Mouse (Mus musculus) retina, postnatal 7 days (tissue): ENCODE data around the gene Uck2.

Experiments
- DNase-seq: peaks from one replicate; pipeline ENCODE4 v3.0.0-alpha.2; 2012; ENCODE audit warnings: low read depth, low spot score

Uck2 gene

GRCm38 (mm10) chr1:167259702-167260101 lies 25.4 kb downstream of the Uck2 start:
- DNase-seq, result no peak

DNA sequence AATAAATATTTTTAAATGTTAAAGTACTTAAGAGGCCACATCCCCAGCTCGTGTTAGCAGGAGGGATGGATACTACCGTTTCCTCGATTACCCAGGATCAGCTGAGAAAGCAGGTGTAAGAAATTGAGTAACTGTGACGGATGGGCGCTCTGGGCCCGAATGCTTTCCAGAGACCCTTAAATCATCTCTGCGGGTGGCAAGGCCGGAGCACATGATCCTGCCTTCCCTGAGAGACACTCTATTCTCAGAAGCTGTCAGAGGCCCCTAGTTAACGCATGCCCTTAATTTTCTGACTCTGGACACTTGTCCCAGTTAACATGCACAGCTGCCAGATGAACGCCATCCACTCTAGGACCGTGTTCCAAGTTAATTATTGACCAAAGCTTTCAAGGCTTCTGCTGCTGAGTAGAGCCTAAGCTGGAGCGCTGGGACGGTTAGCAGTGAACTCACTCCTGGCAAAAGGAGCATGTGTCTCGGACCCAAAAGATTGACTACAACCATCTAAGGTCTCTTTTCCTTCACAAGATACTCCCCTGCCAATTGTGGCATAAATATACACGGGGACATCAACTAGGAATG lies 28.3 kb downstream of the Uck2 start:
- no peak for DNase-seq

GRCm38 (mm10) chr1:167253579-167253978 lies 31.5 kb downstream of the Uck2 start:
- DNase-seq, result no peak

GRCm38 (mm10) chr1:167249881-167250280 lies 35.2 kb downstream of the Uck2 start:
- DNase-seq, result no peak

- no peak for DNase-seq
These were observed 35.9 kb downstream of the Uck2 start for GRCm38 (mm10) chr1:167249252-167249651.

GRCm38 (mm10) chr1:167247886-167248285 lies 37.2 kb downstream of the Uck2 start:
- DNase-seq, result no peak

GRCm38 (mm10) chr1:167246976-167247375 lies 38.1 kb downstream of the Uck2 start:
- no peak for DNase-seq

DNA sequence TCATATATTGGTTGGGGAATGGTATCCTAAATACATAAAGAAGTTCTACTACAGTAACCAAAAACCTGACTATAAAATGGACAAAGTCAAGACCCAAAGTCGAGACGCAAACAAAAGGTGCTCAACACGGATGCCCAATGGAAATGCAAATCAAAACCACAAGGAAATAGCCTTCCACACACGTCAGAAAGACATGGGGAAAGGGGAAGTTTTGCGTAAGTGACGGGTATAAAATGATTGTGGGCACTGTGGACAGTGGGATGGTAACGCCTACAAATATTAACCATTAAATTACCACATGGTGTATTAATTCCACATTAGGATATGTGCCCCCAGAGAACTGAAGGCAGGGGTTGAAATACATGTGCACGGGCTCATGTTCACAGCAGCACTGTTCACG lies 38.8 kb downstream of the Uck2 start:
- DNase-seq, result no peak

DNA sequence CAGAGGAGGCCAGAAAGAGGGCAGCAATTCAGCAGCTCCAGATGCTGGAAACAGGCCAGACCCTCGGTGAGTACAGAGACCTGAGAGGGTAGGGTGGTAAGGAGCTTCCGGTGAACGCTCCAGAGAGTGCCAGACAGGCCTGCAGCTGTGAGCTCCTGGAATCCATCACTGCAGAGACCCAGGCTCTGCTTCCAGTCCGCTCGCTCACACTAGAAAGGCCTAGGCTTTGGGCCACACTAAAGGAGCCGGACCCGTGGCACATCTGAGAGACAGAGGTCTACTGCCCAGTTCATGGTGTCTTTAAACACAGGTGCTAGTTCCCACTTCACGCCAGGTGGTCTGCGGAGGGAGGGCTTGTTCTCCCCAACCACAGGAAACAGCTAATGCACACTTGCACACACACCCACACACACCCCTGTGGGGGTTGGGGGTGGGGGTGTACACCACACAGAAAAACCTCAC lies 39.9 kb downstream of the Uck2 start:
- no peak for DNase-seq

- DNase-seq, result no peak
These were observed 42.9 kb downstream of the Uck2 start for GRCm38 (mm10) chr1:167242191-167242681.

DNA sequence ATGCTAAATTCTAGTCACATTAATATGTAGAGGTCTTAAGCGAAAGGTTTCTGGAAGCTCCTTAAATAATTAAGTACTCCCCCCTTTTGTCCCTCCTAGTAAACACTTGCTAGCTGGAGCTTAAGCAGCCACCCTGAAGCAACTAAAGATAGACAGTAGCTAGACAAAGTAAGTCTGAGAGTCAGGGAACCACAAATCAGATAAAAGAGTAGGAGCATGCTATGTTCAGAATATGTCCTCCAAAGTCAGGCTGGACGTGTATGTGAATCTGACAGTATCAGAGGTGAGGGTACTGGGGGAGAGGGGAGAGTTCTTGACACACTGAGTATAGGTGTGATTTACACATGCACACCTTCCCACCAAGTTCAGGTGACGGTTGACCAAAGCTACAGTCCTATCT lies 43.6 kb downstream of the Uck2 start:
- no peak for DNase-seq

- DNase-seq, result no peak
These were observed 44.8 kb downstream of the Uck2 start for GRCm38 (mm10) chr1:167240361-167240760.

DNA sequence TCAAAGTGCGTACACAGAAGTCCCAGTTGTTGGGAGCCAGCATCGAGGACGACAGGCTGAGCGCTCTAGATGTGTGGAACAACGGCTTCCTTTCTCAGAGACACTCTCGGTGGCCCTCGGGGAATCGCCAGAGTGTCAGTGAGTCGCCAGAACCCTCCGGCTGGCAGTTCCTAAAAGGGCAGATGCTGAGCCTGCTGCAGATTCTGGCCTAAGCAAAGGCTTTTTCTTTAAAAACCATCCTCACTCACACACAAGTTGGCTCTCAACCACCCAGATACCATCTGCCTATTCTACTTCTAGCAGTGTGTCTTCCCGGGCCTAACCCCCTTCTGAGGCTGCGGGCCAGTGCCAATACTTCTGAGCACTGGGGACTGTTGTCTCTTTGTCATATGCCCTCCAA lies 45.2 kb downstream of the Uck2 start:
- DNase-seq, result no peak

DNA sequence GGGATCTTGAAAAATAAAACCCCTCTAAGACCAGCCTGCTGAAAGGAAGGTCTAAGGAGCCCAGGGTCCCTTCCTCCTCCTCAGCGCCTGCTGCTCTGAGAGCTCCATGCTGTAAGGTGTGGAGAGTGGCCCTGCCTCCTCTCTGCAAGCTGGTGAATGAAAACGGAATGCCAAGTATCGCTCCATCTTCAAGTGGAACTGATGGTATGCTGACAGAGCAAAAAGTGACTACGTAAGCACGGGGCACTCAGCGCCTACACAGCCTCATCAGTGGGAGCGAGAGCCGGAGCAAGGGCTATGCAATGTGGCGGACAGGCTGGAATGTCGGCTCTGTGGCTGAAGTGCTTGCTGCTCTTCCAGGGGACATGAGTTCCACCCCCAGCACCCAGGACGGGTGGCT lies 47.3 kb downstream of the Uck2 start:
- no peak for DNase-seq

GRCm38 (mm10) chr1:167236790-167237189 lies 48.3 kb downstream of the Uck2 start:
- no peak for DNase-seq

DNA sequence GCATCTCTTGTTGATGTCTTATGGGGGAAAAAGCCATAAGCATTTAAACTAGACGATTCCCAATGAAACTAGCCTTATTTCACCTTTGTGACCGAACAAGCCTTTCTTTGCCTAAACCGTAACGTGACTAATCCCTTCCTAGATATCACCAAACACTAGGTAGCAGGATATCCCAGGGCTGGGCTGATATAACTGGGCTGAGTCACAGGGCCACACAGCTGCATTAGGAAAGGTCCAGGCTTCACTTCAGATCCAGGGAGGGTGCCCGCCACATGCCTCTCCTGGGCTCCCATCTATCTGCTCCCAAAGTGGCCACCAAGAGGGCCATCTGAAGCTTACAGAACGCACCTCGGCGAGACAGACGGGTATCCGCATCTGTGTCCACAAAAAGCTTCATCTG lies 50.8 kb downstream of the Uck2 start:
- no peak for DNase-seq

DNA sequence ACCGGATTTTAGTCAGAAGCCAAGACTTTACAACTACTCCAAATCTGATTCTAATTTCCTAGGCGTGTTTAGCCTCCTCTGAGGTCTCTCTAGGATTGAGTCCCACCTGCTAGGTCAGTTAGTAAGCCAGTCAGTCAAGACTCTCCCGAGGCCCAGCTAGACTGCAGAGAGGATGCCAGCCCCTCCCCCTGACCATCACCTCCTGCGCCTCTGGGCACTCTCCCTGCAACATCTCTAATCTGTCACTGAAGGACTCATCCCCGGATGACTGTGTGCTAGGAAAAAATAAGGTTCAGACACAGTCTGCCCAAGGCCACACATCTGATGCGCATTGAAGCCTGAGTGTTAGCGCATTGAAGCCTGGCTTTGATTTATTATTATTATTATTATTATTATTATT lies 52.2 kb downstream of the Uck2 start:
- DNase-seq, result no peak

DNA sequence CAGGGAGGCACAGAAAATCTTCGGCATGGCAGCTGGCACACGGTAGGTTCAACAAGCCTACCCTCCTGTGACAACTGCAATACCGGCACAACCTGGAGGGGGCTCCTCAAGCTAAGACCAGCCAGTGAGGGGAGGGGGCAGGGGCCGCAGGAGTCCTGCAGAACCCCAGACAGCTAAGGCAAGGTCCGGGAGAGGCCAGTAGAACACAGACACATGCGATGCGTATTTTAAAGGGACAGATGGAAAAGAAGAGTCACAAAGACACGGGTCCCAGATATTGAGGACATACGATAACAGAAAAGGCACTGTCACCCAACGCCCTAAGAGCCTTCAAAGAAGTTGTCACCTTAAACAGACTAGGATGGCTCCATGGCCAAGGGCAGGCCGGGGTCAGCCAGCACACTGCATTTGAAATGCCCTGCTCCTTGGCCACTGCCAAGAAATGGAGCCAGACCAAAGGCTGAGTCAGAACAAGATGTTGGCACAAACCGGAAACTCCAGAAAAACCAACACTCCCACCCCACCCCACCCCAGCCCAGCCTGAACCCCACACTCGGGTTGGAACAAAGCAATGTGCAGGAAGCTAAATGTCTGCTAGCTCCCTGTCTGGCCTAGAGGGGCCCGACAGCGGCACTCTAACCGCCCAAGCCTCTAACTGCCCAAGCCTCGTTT lies 53.4 kb downstream of the Uck2 start:
- no peak for DNase-seq

DNA sequence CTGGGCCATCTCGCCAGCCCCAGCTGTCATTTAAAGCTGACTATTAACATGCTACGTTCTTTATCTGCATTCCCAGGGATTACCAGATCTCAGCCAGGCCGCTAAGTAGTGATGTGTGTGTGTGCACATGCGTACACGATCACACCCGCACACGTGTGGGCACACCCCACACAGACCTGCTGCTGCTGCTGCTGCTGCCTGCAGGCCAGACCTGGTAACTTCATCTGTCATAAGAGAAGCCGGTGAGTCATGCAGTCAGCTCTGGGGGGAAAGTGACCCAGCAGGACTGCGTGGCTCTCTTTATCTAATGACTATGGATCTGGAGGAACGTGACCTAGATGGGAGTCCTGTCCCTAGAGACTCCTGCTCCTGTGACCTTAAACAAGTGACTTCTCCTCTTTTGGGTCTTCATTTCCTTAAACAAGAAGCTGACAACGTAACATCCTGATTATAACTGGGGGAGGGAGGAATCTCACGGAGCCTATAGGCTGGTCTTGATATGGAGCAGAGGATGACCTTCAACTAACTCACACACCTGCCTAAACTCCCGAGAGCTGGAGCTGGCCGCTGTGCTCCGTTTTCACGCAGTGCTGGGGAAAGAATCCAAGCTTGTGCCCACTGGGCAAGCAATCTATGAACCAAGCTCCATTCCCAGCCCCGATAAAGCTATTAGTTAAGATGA lies 54.0 kb downstream of the Uck2 start:
- DNase-seq, result no peak

DNA sequence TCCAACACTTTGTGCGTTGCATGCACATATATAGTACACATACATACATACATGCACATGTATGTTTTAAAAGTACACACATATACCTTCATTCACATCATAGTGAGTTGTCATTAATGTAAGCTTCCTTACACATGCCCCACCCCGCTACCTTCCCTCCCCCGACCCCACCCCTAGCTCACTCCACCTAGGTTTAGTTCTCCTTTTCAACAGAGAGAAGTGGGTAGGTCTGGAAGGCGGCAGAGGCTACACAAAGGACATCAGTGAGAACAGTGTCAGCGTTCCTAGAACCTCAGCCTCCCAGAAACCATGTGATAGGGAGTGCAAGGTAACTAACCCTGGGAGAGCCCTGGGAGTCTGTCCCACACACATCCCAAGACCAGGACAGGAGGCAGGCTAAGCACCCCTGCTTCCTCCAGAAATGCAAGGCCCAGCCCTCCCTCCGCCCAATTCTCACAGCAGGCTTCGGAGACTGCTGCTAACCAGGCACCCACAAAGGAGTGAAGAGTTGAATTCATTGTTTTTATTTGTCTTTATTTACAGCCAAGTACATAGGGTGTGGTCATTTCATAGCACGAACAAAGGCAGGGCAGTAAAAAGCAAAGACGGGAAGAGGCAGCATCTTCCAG lies 62.6 kb downstream of the Uck2 start:
- DNase-seq, result no peak

DNA sequence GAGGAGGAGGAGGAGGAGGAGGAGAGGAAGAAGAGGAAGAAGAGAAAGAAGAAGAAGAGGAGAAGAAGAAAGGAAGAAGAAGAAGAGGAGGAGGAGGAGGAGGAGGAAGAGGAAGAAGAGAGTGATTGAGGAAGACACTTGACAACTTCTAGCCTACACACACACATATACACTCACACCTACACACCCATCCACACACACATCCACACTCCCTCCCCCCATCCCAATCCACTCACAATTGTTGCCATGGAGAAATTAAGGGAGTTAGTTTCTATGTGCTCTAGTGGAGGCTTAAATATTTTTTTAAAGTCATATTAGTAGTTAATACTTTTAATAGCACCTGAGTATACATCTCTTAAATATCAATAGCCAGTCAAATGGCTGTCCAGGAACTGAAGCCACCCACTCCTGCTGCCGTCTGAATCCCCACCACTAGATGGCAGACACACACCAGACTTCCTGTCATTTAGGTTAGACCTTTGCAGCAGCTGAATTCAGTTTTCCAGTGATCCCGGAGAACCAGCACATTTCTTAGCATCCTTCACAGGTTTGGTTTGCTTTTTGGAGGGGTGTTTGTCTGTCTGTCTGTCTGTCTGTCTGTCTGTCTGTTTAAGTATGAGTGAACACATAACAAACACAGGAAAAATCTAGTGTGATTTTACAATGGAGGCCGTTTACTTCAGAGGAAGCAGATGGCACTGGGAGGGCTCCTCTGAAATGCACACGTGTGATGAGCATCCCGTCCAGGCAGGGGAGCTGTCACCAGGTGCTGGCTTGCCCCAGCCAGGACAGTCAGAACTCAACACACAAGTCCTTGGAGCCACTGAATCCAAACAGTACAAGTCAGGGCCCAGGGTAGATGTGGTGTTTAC lies 64.6 kb downstream of the Uck2 start:
- peak; percentile 80 for DNase-seq
